Mouse (Mus musculus) urinary bladder, postnatal 36 days (tissue): Measurements from ENCODE around the gene Kalrn.

ENCODE experiments used
- DNase-seq, 2 experiments: peaks; one replicate each; pipeline ENCODE4 v3.0.0; 2022; ENCODE audit warnings: low spot score in 2 of 2, mixed read lengths in 1 of 2

Kalrn gene

DNA sequence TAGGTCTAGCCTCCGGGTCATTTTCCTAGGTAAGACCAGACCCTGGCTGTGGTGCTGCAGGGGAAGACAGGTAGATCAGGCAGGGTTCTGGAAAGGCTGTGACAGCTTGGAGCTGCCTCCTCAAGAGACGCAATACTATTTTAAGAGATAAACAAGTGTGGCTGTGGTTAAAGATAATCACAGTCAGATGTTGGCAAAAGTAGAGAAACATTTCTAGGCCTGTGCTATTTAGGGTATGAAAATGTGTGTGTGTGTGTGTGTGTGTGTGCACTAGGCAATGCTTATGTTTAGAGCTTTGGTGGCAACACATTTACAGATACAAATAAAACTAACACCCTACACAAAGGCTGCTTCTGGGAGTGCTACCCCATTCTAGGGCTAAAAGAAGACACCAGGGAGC is 494.6 kb downstream of the Kalrn start:
- no peak for DNase-seq

DNA sequence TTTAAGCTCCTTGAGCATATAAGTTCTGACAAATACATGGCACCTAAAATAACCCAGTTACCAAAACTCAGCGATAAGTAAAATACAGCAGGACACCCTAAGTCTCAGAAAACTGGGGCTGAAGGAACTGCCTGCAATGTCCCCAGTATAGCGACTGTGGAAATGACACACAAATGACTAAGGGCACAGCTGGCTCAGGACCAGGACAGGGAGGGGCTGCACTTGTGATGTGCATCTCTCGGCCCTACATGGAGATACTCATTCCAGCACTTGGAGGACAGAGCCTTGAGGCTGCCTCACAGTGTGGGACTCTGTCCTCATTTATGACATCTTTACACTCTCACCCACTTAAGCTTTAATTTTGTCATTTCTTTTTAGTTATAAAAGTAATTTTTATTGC is 497.2 kb downstream of the Kalrn start:
- no peak for DNase-seq

DNA sequence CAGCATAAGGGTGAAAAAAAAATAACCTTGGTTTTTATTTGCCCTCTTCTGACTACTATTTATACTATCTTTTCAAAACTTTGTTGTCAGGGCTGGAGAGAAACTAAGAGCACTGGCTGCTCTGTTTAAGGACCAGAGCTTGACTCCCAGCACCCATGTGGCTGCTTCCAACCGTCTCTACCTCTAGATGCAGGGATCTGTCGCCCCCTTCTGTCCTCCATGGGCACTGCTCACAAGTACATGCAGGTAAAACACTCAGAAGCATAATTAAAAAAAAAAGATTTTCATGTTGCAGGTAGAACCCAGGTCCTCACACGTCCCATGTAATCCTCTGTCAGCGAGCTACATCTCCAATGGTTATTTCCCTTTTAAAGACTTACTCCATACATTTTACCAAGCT is 499.4 kb downstream of the Kalrn start:
- DNase-seq = no peak

DNA sequence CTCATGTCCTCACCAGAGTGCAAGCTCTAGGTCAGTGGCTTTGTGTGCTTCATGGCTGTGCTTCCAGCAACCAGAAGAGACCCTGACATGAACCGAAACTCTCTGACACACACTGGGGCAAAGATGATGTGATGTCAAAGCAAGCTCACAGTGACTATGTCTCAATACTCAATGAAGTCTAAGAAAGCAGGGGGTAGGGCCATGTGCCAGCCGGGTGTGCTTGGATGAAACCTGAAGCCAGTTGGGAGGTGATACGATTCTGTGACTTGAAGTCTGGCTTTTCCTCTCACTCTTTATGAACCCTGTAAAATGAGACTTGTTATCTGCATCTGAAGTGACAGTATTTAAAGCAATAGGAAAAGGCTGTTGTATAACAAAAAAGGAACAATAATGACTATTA is 501.2 kb downstream of the Kalrn start:
- DNase-seq = no peak

DNA sequence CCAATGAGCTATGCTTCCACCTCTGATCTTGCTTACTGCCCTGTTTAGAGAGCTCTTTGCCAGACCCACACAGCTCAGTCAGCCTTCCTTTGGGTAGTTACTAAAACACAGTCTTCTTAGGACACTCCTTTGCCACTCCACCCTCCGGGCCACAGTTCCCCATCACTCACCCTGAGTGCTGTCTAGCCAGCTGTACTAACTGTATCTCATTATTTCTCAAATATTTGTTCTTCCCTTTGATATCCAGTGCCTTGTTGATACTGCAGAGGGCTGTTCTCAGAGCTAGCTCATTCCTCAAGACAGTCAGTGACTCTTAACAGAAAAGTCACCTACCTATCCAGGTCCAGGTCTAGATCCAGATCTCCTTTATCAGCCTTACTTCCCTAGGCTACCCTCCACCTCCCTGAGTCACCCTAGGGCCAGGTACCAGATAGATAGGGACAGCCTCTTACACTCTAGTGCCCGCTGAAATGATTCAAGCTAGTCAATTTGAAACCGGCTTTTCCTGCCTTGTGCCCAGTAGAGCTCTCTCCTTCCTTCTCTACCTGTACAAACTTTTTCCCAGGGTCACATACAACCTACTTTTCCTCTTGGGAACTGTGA is 502.0 kb downstream of the Kalrn start:
- no peak for DNase-seq

DNA sequence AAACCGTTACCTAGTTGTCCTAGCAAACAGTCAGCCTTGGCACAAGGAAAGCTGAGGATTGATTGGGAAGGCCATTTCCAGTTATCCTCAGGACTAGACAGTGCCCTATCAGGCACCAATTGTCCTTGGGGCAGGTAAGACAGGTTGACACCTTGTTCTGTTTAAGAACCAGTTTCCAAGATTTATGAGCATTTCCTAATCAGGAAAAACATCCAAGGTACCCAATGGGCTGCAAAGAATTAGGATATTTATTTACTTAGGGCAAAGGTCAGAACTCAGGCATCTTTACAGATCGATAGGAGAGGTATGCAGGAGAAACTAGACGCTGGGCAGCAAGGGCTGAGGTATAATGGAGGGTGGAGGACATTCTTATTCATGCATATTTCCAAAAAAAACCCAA is 503.9 kb downstream of the Kalrn start:
- DNase-seq = no peak

DNA sequence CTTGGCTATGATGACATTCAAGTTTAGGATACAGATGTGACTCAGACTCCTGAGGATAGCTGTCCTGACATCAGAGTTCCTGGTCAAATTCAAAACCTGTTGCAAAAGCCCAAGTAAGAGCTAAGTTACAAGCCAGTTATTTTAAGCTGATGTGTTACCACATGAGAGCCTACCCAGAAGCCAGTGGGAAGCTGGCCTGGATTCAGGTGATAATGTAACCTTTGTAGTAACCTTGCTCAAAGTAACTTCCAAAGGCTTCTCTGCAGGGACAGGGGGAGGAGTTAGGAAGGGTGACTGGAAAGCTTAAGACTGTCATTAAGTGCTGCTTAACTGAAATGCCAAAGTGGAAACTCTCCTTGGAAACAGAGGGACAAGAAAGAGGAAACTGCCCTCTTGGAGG is 506.4 kb downstream of the Kalrn start:
- no peak for DNase-seq

DNA sequence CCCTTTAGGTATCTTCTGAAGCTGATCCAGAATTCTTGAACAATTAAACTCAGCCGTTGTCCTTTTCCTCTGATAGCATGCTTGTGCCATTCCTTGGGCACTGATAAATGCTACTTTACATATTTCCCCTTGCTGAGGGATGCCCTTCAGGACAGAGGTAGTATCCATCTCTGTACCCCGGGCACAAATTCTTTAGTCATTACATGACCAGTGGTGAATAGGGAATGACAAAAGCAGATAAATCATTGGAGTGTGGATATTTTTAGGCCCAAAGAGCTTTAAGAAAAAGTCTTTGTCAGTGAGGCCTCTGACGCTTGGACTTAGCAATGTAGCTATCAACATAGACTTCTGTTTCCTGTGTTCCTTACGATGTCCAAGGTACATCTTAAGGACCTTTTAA is 507.0 kb downstream of the Kalrn start:
- DNase-seq = no peak

DNA sequence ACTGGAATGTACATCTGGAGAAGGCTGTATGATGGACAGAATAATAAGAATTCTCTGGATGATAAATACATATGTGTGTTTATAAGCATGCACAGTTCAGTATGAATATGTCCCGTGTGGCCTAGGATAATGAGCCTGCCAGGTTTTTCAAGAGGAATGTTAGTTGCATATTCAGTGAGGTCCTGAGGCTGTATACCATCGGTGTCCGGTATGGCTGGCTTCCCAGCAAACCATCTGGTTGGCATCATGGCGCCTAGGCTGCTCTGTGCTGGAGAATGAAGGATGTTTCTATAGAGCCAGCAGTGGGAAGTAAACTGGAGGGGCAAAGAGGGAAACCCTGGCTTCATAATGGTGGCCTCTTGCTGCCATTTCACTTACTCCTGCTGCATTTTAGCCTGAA is 510.0 kb downstream of the Kalrn start:
- DNase-seq = no peak

DNA sequence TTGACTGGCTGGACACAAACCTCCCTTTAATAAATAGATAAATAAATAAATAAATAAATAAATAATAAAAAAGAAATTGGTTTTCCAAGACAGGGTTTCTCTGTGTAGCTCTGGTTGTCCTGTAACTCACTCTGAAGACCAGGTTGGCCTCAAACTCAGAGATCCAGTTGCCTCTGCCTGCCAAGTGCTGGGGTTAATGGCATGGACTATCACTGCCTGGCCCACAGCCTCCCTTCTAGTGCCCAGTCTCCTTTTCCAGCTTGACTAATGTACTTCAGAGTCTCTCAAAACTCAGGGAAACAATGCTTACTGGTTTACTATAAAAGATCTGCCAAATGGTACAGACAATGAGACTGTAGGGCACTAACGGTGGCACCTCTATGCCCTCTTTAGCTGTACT is 511.7 kb downstream of the Kalrn start:
- DNase-seq = no peak

DNA sequence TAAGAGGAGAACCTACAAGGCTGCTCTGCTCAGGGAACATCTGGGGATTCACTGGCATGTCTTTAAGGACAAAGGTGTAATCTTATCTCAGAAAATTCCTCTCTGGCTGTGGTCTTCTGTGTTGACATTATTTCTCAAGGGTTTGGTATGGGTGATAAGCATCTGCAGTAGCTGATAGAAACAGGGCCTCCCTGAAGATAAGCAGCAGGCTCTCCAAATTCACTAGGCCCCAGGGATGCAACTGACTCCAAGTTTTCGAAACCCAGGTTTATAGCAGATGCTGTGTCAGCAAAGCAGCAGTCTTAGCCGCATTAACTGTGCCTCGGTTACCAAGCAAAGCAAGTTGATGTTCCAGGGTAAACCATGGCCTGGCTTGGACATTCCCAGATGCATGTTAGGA is 514.7 kb downstream of the Kalrn start:
- no peak for DNase-seq

DNA sequence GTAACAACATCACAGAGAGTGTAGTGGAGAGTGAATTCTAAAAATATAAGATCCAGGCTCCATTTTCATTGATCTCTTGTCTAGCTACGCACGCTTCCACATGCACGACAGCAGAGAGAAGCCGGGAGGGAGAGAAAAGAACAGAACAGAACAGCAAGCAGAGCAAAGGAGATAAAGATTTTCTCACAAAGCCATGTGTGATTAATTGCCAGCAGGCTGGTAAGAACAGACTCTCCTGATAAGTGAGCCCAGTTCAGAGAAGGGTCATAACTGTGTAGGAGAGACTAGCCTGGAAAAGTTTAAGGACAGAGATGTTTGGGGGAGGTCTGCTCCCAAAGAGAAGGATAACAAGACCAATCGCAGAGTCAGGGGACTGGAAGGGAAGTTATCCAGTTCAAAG is 515.9 kb downstream of the Kalrn start:
- no peak for DNase-seq

DNA sequence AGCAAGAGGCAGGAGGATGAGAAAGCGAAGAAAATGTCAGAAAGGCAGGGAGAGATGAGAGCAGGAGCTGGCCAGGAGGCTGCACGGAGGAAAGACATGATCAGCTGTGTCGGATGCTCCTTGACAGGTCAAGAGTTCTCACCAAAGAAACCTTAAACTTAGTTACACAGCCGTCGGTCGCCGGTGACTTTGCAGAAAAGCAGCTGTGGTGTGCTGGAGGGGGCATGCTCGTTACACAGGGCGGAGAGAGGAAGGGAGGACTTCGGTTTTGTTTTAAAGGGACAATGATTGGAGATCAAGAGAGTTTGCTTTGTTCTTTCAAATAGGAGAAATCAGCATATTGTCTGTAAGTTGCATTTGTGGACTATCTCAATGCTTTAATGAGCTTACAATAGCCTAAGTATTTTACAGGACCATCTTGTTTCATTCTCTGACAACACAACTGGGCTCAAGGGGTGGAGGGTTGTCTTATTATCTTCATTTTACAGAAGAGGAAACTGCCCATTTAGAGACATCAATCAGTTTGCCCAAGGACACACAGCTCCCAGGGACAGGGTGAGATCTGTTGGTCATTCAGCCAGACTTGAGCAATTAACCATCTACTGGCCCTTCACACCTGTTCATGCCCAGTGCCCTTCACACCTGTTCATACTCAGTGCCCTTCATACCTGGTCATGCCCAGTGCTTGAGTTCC is 516.8 kb downstream of the Kalrn start:
- DNase-seq = no peak

DNA sequence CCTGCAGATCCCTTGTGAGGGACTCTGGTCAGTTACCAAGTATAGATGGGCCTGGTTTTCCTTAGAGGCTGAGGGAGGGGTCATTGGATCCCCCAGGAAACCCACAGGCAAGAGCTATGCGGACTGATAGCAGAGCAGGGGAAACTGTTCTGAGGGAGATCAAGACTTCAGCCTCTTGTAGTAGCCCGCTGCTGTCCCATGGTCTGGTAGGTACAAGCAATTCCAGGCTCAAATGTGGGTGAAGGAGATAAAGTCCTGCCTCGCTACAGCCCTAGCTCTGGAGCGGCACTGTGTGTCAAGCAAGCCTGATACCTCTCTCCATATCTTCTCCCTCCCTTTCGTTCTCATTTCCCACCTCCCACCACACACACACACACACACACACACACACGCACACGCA is 523.2 kb downstream of the Kalrn start:
- no peak for DNase-seq

DNA sequence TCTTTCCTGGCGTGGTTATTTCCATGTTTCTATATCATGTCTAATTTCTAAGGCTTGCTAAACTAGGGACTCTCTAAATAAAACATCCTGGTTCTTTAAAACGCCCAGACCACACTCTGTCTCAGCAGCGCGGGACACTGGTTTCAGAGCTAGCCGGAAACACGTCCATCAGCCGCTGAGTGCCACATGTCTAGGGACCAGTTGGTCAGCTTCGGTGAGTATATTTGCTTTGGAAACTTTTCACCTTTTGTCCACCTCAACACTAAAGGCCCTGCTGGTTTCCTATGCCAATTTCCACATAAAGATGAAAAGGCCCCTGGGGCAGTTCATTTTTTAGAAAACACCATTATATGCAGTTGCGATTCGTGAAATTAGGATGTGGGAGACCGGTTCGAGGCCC is 524.0 kb downstream of the Kalrn start:
- no peak for DNase-seq

DNA sequence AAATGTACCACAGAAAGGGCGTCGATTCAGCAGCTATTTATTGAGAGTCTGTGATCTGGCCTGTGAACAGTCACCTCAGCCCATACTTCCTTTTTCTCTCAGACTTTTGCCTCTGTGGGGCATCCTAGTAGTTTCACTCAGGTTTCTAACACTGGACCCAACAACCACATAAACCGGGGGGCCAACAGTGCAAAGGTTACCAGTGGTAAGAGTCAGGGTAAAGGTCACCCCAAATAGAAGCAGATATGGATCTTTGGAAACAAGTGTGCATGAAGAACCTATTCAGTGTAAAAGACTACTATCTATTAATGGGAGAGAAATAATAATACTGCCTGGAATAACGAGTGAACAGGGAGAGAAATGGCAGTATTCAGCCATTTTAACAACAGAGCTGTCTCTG is 525.1 kb downstream of the Kalrn start:
- DNase-seq = no peak

DNA sequence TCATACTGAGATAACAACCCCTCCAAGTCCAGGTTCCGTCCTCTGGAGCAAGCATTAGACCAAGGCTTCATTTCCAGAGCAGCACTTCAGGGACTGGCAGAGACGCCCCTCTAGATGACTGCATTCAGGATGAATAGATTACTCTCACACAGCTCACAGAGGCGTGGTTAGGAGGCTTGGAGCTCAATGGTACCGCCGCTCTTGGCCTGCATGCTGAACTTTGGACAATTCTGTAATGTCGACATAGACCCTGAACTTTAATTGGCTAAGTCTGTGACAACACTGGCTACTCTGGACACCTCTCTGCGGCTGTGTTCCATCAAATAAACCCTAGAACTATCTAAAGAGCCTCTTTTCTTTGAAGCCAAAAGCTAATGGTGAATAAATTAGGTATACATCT is 525.8 kb downstream of the Kalrn start:
- DNase-seq = no peak

DNA sequence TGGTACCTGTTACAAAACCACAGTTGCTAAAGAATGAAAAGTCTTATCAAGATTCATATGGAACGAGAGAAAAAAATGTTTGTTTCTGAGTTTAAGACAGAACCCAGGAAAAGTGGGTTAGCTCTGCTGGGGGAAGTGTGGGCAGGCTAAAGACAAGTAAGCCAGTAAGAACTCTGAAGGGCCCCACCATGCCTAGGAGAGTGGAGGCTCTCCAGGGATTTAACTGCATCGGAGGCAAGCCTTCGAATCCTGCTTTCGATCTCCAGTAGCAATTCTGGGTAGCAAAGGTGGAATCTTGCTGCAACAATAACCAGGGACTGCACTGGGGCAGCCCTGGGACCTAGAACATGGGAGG is 526.3 kb downstream of the Kalrn start:
- DNase-seq = no peak

DNA sequence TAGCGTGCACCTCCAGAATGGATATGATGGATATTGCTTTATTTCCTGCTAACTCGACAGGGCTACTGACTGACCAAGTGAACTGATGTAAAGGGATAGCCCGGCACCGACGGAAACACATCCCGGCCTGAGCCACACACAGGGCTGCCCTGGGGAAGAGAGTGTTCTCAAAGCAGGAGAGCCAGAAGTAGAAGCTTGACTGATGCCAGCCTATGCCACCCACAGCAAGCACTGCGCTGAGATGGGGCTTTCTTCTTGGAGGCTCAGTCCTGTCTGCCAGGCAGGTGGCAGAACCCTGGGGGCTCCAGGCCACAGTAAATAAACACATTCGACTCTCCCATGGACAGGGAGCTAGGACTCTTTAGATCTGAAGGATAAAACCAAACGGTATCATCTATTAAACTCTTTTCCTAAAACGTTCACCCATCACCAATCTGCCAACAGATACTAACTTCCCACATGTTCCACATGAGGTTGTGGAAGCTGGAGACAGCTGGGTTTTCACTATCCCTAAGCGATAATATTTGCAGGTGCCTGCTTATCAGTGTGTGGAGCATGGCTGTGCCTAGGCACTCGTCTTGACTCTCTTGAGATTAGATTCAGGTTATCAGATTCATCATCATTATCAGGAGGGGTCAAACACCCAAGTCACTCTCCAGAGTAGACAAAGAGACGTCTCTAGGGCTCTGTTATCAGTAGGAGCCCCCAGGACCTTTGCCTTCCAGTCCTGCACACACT is 526.9 kb downstream of the Kalrn start:
- no peak for DNase-seq

DNA sequence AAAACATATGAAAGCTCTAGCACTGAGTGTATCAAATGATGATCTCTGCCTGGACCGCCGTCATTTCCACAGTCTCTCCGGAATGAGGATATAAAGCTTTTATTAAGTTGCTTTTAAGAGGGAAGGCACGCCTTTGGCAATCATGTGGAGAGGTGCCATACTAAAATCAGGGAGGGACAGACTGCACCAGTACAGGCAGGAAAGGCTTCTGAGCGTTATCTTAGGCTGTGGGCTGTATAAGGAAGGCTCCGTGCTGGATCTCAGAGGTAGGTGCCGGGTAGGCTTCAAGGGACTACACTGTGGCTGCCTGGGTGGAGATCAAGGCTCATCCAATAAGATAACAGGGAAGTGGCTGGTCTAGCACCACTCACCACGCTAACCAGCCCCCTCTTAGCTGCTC is 528.8 kb downstream of the Kalrn start:
- no peak for DNase-seq

DNA sequence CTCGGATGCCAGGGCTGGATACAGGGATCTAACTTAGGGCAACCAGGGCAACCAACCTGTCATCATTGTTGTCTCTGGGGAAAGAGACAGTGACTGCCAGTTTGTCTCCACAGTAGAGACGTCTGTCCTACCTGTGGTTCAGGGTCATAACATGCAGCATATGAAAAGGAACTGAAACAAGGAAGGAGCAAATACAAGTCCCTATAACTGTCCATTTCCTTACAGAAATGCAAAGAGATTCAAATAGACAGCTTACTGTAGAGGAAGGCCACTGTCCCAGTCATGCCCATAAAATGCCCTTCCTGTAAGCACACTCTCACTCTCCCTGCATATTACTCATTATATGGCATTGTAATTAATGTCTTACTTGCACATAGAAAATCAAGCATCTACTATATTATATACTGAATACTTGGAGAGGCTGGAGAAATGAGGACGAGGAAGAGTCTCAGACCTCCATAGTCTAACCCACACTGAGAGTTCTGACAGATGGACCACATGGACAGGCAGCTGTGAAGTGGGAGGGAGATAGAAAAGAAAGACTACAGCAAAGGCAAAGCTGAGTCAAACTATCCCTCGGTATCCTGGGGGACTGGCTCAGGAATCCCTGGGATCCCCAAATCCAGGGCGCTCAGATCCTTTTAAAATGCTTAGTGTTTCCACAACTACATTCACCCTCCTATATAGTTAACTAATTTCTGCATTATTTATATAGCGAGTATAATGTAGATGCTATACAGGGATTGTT is 530.1 kb downstream of the Kalrn start:
- no peak for DNase-seq

DNA sequence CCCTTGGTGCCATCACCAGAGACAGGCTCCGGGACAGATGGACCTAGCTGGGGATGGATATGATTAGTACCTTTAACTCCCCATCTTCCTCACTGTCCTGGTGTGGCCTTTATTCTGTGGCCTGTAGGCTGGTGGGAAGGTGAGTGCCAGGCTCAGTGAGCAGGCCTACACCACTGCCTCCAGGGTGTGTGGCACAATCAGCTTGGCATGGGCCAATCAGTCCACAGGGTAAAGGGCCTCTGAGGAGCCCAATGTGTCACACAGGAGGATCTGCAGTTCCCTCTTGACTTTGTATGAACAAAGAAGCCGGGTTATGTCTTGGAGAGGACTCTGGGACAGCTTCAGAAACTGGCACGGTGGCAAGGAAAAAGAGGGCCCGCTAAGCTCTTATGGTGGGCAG is 530.7 kb downstream of the Kalrn start:
- DNase-seq = no peak

DNA sequence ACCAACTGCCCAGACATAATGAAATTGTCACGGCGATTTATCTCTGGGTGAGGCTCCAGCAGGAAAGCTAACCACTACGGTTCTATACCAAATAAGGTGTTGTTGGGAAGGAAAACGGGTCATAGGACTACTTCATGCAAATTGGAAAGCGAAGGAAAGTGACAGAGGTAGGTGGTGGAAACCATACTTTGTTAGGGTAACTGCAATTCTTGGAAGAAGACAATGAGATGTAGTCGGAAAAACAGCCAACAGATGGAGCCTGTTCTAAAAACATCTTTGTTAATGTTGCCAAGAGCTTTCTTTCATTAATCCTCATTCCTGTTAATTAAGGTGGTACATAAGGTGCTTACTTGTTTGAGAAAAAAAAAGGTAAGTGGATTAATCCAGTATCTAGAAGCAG is 533.1 kb downstream of the Kalrn start:
- no peak for DNase-seq
